Mouse (Mus musculus): ENCODE measurements around the gene Fntb.
"Not testable (repeated sequence)": the region's sequence is repeated elsewhere in the genome, so short reads cannot be mapped to it uniquely, and the experiment has no call there.

Gene Fntb

DNA sequence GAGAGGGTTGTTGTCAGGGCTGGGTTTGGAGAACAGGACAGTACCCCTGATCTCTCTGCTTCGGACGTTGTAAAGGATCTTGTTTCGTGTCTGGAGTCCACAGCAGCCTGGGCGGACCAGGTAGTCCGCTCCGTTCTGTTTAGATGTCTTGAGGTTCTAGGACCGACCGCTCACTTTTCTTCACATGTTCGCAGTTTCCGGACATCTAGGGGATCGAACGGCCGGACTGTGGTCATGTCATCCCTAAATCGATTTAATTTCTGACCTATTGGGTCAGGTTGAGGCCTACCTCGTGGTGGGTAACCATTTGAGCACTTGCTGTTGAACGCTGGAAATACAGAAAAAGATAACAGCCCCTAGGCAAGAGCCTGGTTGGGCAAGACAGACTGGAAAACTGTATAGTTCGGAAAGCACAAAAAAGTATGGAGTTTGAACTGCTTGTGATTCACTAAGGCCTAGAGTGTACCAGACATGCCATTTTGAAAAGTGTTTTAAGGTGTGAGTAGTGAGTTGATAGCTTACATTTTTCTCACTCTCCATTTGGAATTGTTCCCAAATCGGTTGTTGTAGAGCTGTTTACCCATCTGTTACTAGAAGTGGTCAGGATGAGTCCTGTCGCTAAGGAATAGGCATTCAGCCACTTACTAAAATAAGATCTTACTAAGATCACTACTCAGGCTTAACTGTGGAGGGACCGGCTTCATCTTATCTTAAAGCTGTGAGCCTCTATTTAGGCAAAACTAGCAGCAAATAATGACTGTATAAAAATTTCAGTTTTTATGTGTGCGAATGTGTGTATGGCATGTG, 72.7 kb downstream of the Fntb start:
- no peak for DNase-seq (ENCODE audit: low spot score)

DNA sequence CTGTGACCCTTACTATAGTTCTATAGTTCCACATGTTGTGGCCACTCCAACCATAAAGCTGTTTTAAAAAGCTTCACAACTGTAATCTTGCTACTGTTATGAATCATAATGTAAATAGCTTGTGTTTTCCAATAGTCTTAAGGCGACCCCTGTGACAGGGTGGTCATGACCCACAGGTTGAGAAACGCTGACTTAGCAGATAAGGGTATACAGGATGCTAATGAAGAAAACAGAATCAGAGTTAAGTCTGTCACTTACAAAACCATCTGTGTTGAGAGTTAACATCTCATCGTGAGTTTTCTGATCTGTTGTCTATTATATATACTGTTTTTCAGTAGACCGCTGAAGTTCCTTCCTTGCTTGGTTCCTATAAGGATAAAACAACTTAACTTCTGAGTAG, 73.9 kb downstream of the Fntb start:
- no peak for DNase-seq (ENCODE audit: low spot score)

- no peak for DNase-seq (ENCODE audit: low spot score)
Measured at GRCm38 (mm10) chr12:76840081-76840480, 74.7 kb downstream of the Fntb start.

GRCm38 (mm10) chr12:76844346-76845061, 79.1 kb downstream of the Fntb start:
- no peak for DNase-seq (ENCODE audit: low spot score)

- no peak for DNase-seq (ENCODE audit: low spot score)
Measured at GRCm38 (mm10) chr12:76852419-76852818, 87.0 kb downstream of the Fntb start.

DNA sequence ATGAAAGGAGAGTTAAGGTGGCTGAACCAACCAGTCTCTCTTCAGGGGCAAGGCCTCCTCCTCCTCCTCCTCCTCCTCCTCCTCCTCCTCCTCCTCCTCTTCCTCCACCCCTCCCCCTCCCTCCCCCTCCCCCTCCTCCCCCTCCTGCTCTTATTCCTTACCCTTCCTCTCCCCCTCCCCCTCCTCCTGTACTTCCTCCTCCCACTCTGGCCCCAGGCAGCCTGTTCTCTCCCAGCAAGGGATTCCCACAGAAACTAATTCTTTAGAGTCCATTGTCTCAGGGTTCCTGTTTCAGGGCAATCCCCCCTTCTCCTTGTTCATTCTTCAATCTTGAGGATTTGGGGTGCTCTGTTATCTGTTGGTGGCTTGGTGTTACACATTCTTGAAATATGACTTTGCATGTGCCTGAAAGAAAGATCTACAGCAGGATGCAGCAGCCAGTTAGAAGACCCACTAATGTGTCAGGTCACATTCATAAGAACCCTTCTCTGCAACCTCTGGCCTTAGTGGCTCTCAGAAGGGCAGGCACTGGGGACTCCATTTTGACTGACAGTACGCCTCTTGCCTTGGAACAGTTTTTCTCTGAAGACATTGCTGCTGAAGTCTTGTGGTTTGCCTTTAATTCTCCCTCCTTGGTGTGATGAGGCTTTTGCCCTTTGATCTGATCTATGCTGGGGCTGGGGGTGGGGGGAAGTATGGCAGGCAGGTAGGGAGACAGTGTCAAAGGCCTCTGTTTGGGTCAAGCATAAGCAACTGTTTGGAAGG, 88.2 kb downstream of the Fntb start:
- DNase-seq (ENCODE audit: low spot score) = no peak

DNA sequence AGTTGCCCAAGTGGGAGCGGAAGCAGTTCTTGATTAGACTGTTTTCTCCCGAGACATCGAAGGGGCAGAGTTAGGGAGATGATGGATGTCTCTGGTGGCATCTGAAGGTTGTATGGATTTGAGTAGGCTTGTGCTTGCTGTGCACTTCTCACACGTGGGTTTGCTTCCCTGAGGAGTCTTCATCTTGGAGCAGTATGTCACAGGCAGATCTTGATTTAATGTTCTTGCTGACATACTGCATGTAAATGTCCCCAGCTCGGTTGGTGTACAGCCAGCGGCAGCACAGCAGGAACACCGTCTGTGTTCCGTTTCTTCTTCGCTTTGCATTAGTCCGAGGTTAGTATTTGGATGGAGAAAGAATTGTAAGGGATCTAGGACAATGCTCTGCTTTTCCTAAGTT, 91.7 kb downstream of the Fntb start:
- DNase-seq (ENCODE audit: low spot score) = no peak

DNA sequence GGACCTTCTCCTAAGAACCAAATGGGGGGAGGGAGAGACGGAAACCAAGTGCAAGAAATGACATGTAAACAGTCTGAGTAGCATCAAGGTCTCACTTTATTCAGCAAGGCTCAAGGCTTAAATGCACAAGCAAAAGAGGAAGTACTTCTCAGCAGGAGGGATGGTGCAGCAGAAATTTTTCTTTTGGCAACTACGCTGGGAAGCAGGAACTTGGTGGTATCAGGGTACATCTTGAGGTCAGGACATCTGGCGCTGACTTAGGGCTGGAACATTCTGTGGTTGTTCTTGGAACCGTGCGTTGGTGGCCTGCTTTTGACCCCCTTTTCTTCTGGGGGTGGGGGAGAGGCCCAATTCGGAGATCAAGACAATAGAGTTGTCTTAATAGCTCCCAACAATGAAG, 93.4 kb downstream of the Fntb start:
- DNase-seq (ENCODE audit: low spot score) = not testable (repeated sequence)

DNA sequence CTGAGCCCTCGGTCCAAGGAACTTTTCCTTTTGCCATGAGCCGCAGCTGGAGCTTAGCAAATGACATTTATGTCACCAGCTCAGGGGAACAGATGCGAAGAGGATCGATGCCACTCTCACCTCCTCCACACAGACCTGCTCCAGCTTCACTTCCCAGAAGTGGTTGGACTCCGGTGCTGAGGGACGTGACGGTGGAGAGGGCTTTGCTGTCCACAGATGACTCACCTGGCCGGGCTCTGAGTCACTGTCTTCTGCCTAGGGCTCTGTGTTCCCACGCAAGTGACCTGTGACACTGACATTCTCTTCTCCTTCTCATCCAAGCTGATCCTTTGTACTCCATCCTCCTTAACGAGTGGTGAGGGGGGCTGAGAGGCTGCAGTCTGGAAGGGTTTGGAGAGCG, 98.3 kb downstream of the Fntb start:
- no peak for DNase-seq (ENCODE audit: low spot score)

- DNase-seq (ENCODE audit: low spot score) = no peak
Measured at GRCm38 (mm10) chr12:76865266-76865665, 99.9 kb downstream of the Fntb start.

DNA sequence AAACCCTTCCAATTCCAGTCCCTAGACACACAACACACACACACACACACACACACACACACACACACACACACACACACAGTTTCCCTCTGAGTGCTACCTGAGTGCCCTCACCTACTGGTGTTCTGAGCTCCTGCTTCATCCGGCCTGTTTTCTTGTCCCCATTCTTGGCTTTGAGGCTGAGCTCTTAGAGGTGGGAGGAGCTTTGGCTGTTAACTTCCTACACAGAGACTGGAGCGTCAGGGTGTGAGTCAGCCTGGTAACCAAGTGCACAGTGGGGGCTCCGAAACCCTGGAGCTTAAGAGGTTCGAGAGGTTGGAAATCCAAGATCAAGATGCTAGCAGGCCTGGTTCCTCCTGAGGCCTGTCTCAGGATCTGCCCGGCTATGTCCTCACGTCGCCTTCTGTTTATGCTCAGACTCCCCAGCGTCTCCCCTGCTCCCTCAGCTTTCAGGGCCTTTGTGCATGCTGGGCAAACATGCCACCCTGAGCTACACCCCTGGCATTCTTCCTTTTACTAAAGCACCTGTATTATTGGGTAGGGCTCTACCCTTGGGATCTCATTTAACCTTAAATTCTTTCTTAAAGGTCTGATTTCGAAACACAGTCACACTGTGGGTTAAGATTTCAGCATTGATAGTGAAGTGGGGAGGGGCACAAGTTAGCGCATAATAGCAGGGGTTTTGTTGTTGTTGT, 102.3 kb downstream of the Fntb start:
- DNase-seq (ENCODE audit: low spot score) = no peak

DNA sequence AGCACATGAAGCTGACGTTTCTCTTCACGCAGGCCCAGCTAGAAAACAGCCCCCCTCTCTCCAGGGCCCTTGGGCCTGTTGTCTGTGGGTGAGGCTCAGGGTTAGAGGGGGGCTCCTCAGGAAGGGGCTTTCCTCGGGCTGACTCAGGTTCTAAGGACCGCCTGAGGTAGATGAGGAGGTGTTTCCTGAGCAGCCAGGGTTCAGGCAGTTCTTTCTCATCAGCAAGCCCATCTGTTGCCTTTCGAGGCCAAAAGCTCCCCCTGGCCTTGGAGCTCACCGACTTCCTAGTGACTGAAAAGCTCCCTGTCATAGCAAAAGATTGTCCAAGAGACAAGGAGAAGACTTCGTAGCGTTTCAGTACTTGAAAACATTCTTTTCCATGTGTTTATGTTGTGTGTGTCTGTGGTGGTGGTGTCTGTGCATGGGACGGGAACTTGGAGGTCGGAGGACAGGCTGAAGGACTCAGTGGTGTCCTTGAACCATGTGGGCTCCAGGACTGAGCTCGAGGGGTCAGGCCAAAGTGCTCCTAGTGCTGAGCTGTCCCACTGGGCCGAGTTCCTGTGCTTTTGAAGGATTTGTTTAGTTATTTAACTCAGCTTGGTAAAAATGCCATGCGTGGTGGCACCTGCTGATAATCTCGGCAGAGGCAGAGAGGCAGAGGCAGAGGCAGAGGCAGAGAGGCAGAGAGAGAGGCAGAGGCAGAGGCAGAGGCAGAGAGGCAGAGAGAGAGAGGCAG, 103.2 kb downstream of the Fntb start:
- DNase-seq (ENCODE audit: low spot score) = no peak

DNA sequence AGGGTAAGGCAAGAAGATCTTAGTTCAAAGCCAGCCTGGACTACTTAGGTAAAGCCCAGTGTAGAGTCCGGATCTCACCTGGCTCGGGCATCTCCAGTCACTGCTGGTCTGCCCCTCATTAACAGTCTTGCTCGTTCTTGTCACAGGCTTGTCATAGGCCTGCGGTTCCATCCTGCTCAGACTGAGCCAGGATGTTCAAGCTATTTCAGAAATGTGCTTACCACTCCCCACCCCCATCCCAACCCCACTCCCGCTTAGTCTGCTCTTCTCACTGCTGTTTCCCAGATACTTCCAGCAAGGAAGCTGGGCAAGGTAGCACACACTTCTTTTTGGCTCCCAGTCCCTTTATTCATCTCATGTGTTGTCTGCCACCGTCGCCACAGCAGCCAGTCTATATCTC, 104.2 kb downstream of the Fntb start:
- no peak for DNase-seq (ENCODE audit: low spot score)

DNA sequence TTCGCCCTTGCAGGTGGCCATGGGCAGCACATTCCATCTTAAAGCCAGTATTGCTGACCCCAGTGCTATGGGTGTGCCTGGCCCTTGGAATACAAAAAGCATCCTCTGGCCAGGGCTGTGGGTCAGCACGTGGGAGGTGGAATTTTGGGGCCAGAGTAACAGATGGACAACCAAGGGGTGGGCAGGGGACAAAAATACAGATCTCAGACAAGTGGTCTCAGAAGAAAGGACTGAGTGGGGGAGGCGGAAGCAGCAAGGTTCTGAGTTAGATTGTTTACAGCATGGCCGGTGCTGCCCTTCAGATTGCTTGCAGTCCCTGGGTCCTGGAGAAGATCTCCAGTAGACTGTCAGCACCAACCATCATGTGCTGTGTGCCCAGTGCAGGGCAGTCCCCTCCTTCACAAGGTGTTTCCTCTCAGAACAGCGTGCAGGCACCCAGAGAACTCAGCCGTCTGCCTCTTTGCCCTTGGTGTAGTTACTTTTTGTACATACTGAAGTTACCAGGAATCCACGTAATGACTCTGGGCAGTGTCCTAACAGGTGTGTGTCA, 107.5 kb downstream of the Fntb start:
- DNase-seq (ENCODE audit: low spot score) = no peak

DNA sequence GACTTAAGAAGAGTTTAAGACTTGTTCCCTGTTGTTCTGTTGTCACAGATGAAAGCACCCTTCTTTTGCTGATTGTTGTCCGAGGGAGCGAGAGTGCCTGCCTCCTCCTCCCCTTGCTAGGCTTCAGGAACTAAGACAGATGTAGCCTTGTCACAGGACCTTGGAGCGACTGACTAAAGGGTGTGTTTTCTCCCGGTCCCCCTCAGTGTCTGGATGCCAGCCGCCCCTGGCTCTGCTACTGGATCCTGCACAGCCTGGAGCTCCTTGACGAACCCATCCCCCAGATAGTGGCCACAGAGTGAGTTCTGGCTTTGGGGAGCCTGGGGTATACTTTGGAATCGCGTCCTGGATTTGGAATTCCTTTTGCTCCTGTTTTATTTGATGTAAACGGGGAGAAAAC, 109.4 kb downstream of the Fntb start:
- DNase-seq (ENCODE audit: low spot score) = no peak

- peak; percentile 52 for DNase-seq (ENCODE audit: low spot score)
Measured at GRCm38 (mm10) chr12:76879242-76879641, 113.9 kb downstream of the Fntb start.

- DNase-seq (ENCODE audit: low spot score) = no peak
Measured at GRCm38 (mm10) chr12:76880131-76880530, 114.7 kb downstream of the Fntb start.

GRCm38 (mm10) chr12:76883824-76884223, 118.4 kb downstream of the Fntb start:
- DNase-seq (ENCODE audit: low spot score) = peak; percentile 56

DNA sequence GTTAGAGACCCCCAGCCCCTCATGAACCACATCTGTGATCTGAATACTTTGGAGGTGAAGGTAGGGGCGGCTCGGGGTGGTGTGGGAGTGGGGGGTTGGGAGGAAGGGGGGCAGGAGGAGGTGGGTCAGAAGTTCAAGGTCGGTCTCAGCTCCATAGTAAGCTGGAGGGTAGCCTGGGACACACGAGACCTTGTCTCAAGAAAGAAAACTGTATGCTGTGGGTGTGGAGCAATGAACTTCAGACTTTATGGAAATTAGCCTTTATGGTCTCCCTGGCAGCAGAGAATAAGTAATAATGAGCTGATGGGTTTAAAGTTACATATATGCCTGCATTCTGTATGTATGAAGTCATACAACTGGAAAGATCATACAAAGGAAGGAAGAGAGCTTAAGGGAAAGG, 119.7 kb downstream of the Fntb start:
- no peak for DNase-seq (ENCODE audit: low spot score)

GRCm38 (mm10) chr12:76886826-76887225, 121.4 kb downstream of the Fntb start:
- no peak for DNase-seq (ENCODE audit: low spot score)

DNA sequence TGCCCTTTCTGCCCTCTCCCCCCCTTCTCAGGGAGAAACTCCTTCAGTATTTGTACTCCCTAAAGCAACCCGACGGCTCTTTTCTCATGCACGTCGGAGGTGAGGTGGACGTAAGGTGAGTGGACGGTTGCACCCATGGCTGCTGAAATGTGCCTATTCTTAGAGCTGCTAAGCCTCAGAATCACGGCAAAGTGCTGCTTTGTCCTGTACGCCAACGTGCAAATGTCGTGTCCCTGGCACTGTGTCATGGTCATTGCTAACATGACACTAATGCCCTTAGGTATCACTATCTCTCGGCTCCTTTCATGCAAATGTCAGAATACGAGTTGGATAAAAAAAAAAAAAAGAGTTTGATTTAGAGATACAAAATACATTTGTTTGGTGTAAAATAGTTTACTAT, 122.6 kb downstream of the Fntb start:
- DNase-seq (ENCODE audit: low spot score) = no peak
